Mouse (Mus musculus) kidney, postnatal 25 days (tissue): Measurements from ENCODE around the gene Mtif2.
A peak's percentile ranks its signal among the peaks of the same experiment; 100 is the strongest.
"Not testable (repeated sequence)": the region's sequence is repeated elsewhere in the genome, so short reads cannot be mapped to it uniquely, and the experiment has no call there.

Source experiments
- DNase-seq, 2 experiments: peaks; one replicate each; pipeline ENCODE4 v3.0.0; 2021; ENCODE audit warnings: mixed read lengths in 2 of 2

The Mtif2 gene

GRCm38 (mm10) chr11:29525988-29526794 is at the start of gene Mtif2:
TSS of gene Mtif2 (plus strand) at chr11:29526408.
- DNase-seq, result peak; percentile 83 to 92

GRCm38 (mm10) chr11:29493135-29493534 is 33.1 kb upstream of the Mtif2 start:
- DNase-seq, result no peak

DNA sequence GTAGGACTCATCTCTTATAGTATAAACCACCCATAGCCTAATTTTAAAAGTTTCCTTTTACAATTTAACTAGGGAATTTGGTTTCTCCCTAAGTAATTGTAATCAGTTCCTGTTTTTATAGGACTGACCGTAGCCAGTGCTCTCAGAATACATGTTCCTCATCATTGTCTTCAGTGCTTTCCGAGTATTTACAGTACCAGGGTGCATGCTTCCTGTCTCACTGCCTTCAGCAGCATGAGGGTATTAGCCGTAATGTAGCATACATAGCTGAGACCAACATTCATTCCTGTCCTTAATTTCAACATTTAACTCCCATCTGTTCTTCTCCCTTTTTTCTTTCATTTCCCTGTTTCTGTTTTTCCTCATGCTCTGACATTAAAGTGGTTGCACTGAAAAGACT is 29.2 kb upstream of the Mtif2 start:
- DNase-seq, result no peak

DNA sequence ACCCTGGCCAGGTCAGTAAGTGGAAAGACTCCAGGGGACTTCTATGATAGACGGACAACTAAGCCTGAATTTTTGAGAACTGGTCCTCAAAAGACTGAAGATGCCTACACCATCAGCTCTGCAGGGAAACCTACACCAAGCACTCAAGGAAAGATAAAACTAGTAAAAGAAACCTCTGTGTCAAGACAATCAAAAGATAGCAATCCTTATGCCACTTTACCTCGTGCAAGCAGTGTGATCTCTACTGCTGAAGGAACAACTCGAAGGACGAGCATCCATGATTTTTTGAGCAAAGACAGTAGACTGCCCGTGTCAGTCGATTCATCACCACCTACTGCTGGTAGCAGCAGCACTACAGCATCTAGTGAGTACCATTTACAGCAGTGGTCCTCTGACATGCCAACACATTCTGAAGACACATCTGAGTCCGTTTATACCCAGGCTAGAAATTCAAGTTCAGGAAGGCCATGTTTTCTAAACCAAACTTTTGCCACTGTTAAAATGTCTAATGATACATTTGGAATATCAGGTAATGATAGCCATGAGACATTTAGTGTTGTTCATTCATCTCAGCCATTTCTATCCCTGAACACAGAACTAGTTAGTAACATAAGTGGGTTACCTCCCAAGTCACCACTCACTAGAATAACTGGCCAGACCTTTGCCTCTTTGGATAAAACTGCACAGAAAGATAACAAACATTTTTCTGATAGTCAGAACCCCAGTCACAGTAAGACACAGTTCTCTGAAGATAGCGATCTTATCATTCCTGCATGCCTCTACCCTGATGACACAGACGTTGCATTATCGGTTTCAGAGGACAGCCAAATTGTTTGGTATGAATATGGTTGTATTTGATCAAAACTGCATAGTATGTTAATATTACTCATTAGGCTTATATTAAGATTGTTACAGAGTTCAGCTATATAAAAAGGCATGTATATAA is 22.0 kb upstream of the Mtif2 start:
- no peak for DNase-seq

DNA sequence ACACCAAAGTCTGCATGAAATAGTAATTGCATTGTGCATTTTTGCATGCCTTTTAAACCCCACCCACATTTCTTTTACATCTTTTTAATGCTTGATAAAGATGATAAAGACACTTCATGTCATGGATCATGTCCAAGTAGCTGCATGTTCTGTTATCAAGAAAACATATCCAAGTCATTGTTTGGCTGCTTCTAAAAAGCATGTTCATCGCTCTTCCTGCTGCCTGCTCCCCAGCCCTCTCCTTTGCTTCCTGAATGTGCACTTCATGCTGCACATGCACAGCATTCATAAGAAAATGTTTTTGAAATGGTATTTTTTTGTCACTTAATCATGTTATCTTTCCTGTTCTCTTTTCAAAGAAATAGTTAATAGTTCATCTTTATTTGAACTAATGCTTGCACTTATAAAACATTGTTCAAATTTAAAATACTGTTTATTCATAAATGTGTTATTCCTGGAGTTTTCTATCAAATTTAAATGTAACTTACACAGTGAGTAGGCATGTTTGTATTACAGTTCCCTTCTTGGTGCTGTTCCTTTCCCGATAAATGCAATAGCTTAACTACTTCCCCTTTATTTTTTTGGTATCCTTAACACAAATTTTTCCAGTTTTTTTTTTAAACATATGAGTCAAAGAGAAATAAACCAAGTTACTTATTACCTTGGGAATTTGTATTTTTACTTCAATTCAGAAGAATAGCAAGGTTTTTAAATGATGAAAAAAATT is 21.1 kb upstream of the Mtif2 start:
- no peak for DNase-seq

- DNase-seq, result no peak
Observed at GRCm38 (mm10) chr11:29509421-29509820, 16.8 kb upstream of the Mtif2 start.

DNA sequence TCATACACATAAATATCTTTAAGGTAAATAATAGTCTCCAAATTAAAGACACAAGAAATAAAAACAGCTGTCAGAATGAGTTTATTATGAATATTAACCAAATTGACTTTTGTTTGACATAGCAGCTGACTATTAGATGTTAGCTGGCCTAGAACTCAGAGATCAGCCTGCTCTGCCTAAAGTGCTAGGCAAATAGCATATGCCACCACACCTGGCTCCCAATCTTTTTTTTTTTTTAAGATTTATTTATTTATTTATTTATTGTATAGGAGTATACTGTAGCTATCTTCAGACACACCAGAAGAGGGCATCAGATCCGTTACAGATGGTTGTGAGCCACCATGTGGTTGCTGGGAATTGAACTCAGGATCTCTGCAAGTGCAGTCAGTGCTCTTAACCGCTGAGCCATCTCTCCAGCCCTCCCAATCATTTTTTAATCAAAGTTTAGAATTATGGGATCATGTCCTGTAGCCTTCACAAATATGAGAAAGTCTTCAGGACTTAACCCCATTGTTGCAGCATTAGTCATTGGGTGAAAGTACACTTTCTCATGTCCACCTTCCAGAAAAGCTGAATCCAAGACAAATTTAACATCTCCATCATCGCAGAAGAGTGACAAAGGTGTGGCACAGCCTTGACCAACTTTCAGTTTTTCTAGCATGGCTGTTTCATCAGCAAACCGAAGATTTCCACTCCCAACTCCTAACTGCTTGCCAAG is 13.2 kb upstream of the Mtif2 start:
- DNase-seq, result no peak

- DNase-seq, result no peak
Observed at GRCm38 (mm10) chr11:29514325-29514681, 11.9 kb upstream of the Mtif2 start.

DNA sequence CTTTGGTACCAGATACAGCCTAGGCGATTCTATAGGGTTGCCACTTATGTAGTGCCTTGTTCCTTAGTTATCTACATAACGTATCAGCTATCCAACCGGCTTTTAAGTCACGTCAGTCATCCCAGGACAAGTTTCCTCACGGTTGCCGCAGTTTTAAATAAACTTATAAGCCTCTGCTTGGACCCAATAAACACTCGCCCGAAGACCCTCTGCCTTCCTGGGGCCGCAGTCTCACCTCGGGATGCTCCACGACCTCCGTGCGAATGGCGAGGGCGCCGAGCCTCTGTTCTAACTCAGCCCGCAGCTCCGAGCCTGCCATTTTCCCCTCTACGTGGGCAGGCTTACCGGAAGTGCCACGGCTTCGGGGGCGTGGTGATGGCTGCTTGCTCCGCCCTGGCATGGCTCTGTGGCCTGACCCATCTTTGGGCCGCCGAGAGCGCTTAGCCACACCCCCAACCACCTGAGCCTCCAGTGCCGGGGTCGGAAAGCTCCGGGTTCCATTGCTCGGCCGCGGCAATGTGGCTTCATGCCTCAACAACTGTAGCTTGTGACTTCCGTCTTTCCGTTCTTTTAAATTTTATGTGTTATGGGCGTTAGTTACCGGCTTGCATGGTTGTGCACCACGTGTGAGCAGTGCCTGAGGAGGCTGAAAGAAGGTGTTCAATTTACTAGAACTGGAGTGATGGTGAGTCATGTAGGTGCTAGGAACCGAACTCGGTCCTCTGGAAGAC is 11.4 kb upstream of the Mtif2 start, which contains the start of gene Prorsd1:
Gene Prorsd1, minus strand, starts transcription at position 352 of the 731 bp plus-strand sequence.
- DNase-seq, result peak; percentile 94 to 96

DNA sequence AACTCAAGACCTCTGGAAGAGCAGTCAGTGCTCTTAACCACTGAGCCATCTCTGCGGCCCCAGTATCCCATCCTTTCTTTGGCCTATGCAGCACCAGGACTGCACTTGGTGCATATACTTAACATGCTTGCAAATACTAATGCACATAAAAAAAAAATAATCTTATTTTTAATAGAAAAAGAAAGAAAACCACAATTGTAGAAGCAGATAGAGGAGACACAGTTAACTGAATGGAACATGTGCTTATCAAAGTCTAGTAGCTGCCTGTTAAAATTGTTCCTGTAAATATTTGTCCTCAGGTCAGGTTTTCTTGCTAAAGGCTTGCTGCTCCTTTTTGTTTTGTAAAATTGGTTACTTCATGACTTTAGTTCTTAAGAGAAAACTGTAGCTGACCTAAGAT is 12.0 kb downstream of the Mtif2 start:
- DNase-seq, result no peak

DNA sequence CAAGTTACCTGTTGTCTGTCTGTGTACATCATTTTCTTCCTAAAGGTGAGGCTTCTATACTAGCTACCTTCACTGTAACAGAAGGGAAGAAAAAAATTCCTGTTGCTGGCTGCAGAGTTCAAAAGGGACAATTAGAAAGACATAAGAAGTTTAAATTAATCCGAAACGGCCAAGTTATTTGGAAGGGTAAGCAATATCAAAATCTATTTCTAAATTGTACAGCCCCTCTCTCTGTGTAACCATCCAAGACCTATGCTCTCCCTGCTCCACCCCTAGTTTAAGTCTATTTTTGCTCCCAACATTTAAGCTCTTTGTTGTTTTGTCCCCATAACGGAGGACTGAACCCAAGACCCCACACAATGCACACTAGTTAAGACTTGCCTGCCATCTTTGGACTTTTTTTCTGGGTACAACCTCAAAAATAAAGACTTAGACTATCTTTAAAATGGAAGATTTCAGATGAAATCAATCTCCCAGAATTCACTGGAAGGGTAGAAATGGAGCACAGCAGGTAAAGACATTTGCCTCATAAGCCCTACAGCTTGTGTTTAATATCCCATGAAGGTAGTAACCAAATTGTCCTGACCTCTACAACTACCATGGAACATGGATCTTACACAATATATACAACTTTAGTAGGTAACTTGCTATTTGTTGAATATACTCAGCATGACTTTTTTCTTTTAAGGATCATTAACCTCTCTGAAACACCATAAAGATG is 18.2 kb downstream of the Mtif2 start:
- no peak for DNase-seq

DNA sequence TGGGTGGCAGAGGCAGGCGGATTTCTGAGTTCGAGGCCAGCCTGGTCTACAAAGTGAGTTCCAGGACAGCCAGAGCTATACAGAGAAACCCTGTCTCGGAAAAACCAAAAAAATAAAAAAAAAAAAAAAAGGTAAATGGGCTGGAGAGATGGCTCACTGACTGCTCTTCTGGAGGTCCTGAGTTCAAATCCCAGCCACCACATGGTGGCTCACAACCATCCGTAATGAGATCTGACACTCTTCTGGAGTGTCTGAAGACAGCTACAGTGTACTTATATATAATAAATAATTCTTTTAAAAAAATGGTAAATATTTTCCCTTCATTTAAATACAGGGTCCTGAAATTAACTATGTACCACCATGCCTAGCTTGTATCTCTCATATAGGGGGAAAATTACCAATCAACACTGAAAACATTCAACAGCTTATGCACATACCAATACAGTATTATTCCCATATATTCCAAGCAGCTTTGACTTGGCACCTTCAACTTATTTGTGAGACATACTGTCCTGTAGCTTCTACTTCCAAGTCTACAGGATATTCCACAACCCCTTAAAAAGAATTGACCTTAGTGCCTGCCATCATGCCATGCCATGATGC is 19.0 kb downstream of the Mtif2 start:
- not testable (repeated sequence) for DNase-seq

GRCm38 (mm10) chr11:29546297-29546696 is 20.1 kb downstream of the Mtif2 start:
- DNase-seq, result not testable (repeated sequence)

GRCm38 (mm10) chr11:29546762-29547161 is 20.6 kb downstream of the Mtif2 start:
- DNase-seq, result no peak

GRCm38 (mm10) chr11:29547249-29547751 is 21.1 kb downstream of the Mtif2 start:
- no peak for DNase-seq

- DNase-seq, result peak; percentile 95
Observed at GRCm38 (mm10) chr11:29547752-29548503, 21.7 kb downstream of the Mtif2 start, which contains the start of the genes Clhc1 and Rps27a. TSS of gene Clhc1 (plus strand) at chr11:29547950. TSS of gene Rps27a (minus strand) at chr11:29548109.

DNA sequence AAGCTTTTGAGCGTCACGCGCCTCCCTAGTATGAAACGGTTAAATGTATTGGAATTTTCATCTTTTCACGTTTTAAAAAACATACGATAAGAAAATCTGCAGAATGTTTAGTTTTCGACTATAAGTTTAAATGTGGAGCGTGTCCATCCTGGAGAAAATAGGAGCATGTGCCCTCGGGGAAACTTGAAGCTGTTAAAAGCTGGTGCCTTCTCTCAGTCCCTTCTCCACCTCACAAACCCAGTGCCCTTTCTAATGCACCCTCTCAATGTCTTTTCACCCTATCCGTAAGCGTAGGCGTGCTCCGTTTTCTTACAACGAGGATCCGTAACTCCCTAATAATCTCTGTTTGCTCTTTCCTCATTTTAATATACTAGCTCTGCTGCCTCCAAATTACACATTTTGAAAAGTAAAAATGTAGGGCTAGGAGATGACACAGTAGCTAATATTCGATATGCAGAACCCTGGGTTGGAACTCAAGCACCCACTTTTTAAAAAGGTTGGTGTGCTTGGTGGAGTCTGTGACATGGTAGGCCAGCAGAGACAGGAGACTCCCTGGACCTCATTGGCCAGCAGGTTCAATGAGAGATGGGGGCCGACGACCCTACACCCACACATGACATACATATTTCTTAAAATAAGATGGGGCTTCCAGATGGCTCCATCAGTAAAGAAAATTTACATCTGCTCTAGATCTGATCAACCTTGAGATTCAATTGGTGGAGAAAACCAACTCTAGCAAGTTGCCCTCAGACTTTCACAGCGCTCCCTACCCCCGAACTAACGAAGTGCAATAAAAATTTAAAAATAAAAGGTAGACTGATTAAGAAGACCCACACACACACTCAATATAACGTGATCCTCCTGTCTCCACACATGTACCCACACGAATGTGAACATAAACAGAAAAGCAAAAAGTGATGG is 22.6 kb downstream of the Mtif2 start:
- no peak for DNase-seq

- DNase-seq, result no peak
Observed at GRCm38 (mm10) chr11:29549425-29549778, 23.2 kb downstream of the Mtif2 start.
